Mouse (Mus musculus) CH12.LX (cell line): ENCODE measurements around the gene Ddah1. TPM values are rescaled to one million over a fixed set of nuclear protein-coding genes. Genes with fewer than 3 reads are reported as not detected.

Experiments used
- DNase-seq: peaks from one replicate; pipeline ENCODE4 v3.0.0-alpha.2; 2013; ENCODE audit errors: extremely low read depth
- H3K27ac ChIP-seq: 2 replicates; pipeline ENCODE4 v1.5.1; 2012; ENCODE audit warnings: low read depth, mild to moderate bottlenecking, control low read depth, moderate library complexity; ENCODE audit not compliant: insufficient read depth
- H3K27me3 ChIP-seq: replicated peaks from 2 replicates; pipeline ENCODE3; 2012; ENCODE audit warnings: inconsistent platforms
- H3K36me3 ChIP-seq, 2 experiments: replicated peaks in 1 of 2; 2 replicates each; pipeline versions ENCODE3 to v1.6.1; 2012; ENCODE audit warnings: inconsistent platforms in 1 of 2, low read length in 1 of 2, mild to moderate bottlenecking in 1 of 2, mixed read lengths in 1 of 2, moderate library complexity in 1 of 2; ENCODE audit not compliant: control insufficient read depth in 1 of 2, insufficient read depth in 1 of 2
- H3K4me1 ChIP-seq, 2 experiments: 2 replicates each; pipeline ENCODE4 v1.6.1; 2012; ENCODE audit warnings: inconsistent platforms in 1 of 2, moderate library complexity in 1 of 2; ENCODE audit not compliant: insufficient read depth in 2 of 2, control insufficient read depth in 1 of 2
- H3K4me2 ChIP-seq: 2 replicates; pipeline ENCODE4 v1.6.1; 2012; ENCODE audit warnings: low read depth, mild to moderate bottlenecking, control low read depth; ENCODE audit not compliant: poor library complexity, insufficient read depth, severe bottlenecking
- H3K4me3 ChIP-seq, 3 experiments: fragments of 150-350 bp in 1 of 3; sonication (generic) in 1 of 3; replicated peaks in 1 of 3; 2 replicates each; pipeline versions ENCODE3 to v1.5.1; 2011 to 2012; ENCODE audit warnings: low read depth in 2 of 3, low read length in 2 of 3, mild to moderate bottlenecking in 2 of 3, moderate library complexity in 2 of 3, control low read depth in 1 of 3, improper control_type of control experiment in 1 of 3, inconsistent platforms in 1 of 3, mixed read lengths in 1 of 3; ENCODE audit not compliant: poor library complexity in 1 of 3
- H3K79me2 ChIP-seq: replicated peaks from 2 replicates; pipeline ENCODE4 v1.6.1; 2012; ENCODE audit warnings: mild to moderate bottlenecking, moderate library complexity; ENCODE audit not compliant: control insufficient read depth, poor library complexity, insufficient read depth, severe bottlenecking; ENCODE audit errors: extremely low read depth
- H3K9ac ChIP-seq: 2 replicates; pipeline ENCODE4 v1.6.1; 2012; ENCODE audit warnings: low read depth, mild to moderate bottlenecking, control low read depth, moderate library complexity; ENCODE audit not compliant: insufficient read depth
- H3K9me3 ChIP-seq: replicated peaks from 2 replicates; pipeline ENCODE3; 2012; ENCODE audit warnings: low read length, inconsistent platforms, mixed read lengths
- BHLHE40 ChIP-seq: IDR thresholded peaks from 2 replicates; pipeline ENCODE4 v1.6.1; 2011; ENCODE audit warnings: mild to moderate bottlenecking, low read depth, low read length, improper control_type of control experiment
- CHD1 ChIP-seq: IDR thresholded peaks from 2 replicates; pipeline ENCODE4 v1.6.1; 2012; ENCODE audit warnings: low read depth, low read length, improper control_type of control experiment, inconsistent platforms
- CTCF ChIP-seq, 2 experiments: IDR thresholded peaks in 1 of 2; conservative IDR thresholded peaks in 1 of 2; 2 replicates each; pipeline ENCODE4 v1.5.1; 2011 to 2012; ENCODE audit warnings: low read depth in 2 of 2, low read length in 2 of 2, improper control_type of control experiment in 1 of 2, inconsistent platforms in 1 of 2, mild to moderate bottlenecking in 1 of 2, moderate library complexity in 1 of 2
- ETS1 ChIP-seq: conservative IDR thresholded peaks from 2 replicates; pipeline ENCODE4 v1.6.1; 2012; ENCODE audit warnings: low read depth, mild to moderate bottlenecking, inconsistent platforms, low read length, improper control_type of control experiment, moderate library complexity
- IRF4 ChIP-seq: IDR thresholded peaks from 2 replicates; pipeline ENCODE4 v1.6.1; 2014; ENCODE audit warnings: low read depth, mild to moderate bottlenecking, inconsistent platforms, low read length, improper control_type of control experiment
- JUN ChIP-seq: IDR thresholded peaks from 2 replicates; pipeline ENCODE4 v1.6.1; 2011; ENCODE audit warnings: low read depth, mild to moderate bottlenecking, low read length, improper control_type of control experiment, moderate library complexity; ENCODE audit not compliant: insufficient read depth
- MAFK ChIP-seq: IDR thresholded peaks from 2 replicates; pipeline ENCODE4 v1.6.1; 2011; ENCODE audit warnings: low read length, improper control_type of control experiment; ENCODE audit not compliant: insufficient replicate concordance
- MAX ChIP-seq: IDR thresholded peaks from 2 replicates; pipeline ENCODE4 v1.6.1; 2011; ENCODE audit warnings: low read length, improper control_type of control experiment
- MYC ChIP-seq: IDR thresholded peaks from 2 replicates; pipeline ENCODE4 v1.6.1; 2011; ENCODE audit warnings: low read depth, mild to moderate bottlenecking, improper control_type of control experiment, low read length
- NELFE ChIP-seq: IDR thresholded peaks from 2 replicates; pipeline ENCODE4 v1.6.1; 2011; ENCODE audit warnings: low read depth, low read length, improper control_type of control experiment
- POLR2A ChIP-seq: IDR thresholded peaks from 2 replicates; pipeline ENCODE4 v1.6.1; 2011; ENCODE audit warnings: low read depth, mild to moderate bottlenecking, improper control_type of control experiment, low read length
- RAD21 ChIP-seq: IDR thresholded peaks from 2 replicates; pipeline ENCODE4 v1.6.1; 2011; ENCODE audit warnings: low read depth, mild to moderate bottlenecking, low read length, improper control_type of control experiment, moderate library complexity
- SMC3 ChIP-seq: IDR thresholded peaks from 2 replicates; pipeline ENCODE4 v1.6.1; 2011; ENCODE audit warnings: low read depth, low read length, improper control_type of control experiment
- dilution Hi-C: fragments of 300-500 bp; cut with MboI; formaldehyde crosslinking; loops from 2 replicates; pipeline ENCODE4 v1.14.3; 2020; ENCODE audit warnings: low sequenced_read_pairs; ENCODE audit not compliant: extremely low pct_unique_long_range_greater_than_20kb, extremely low pct_ligation_motif_present
- in situ Hi-C: fragments of 300-500 bp; cut with MboI; formaldehyde crosslinking; loops from 3 replicates; pipeline ENCODE4 v1.14.3; 2019; ENCODE audit warnings: low sequenced_read_pairs, low pct_ligation_motif_present, low pct_unique_long_range_greater_than_20kb, mixed read lengths
- polyA plus RNA-seq: library from polyadenylated mRNA; unstranded; fragments of >175 nt; gene quantifications from 2 replicates; pipeline ENCODE4 v1.2.1, GENCODE M21; 2012; ENCODE audit warnings: low read depth; ENCODE audit not compliant: insufficient read length
- total RNA-seq, 2 experiments: library from RNA; depleted of rRNA; stranded (reverse); fragments of 300-350 nt in 1 of 2; fragments of >200 nt in 1 of 2; gene quantifications; 2 replicates each; pipeline ENCODE4 v1.2.3; 2012 to 2014

Ddah1 gene
- total and polyA plus RNA-seq, 3 experiments = not detected

DNA sequence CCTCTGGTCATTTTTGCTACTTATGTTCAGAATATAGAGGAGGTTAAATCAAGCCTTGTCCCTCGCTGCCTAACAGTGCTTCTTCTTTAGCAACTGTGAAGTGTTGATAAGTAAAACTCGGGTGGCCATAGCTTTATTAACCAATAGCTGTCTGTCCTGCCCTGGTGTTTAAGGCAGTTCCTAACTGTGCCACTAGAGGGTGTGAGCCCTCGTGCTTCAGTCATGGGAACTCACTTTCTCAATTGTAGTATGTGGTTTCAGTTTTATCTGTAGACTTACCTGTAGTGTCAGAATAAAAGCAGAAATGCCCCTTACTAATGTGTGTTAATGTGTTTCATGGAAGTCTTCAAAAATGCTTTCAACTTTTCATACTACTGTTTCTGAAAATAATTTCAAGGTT is 183.5 kb downstream of the Ddah1 start:
- in situ Hi-C loops (no loop called here), dilution Hi-C loops (no loop called here)
- Histone ChIP-seq H3K36me3 (peaks cover 30 to 71% of the 10 kb centered on the region in 2 experiments), H3K9me3 (no peaks in the 10 kb centered on the region), H3K9ac (no peak overlapping the region), H3K4me1 (peaks cover 7 to 77% of the 10 kb centered on the region in 2 experiments; a peak in 3 of 4 replicates), H3K4me3 (no peak overlapping the region), H3K4me2 (no peak overlapping the region; the same call in 1 of the 2 replicates), H3K27ac (no peak overlapping the region), H3K27me3 (no peaks in the 10 kb centered on the region), H3K79me2 (peaks cover 47% of the 10 kb centered on the region)
- peak; percentile 95 for TF ChIP-seq MYC
- TF ChIP-seq SMC3 = peak; percentile 86
- TF ChIP-seq IRF4 = peak; percentile 81
- no peak for TF ChIP-seq POLR2A
- peak; percentile 98 to 100 for TF ChIP-seq CTCF (conservative IDR thresholded peaks at IDR 0.05 in 1 of 2, IDR thresholded peaks at IDR 0.05 in 1 of 2; ENCODE audit: low read depth in 2 of 2, low read length in 2 of 2)
- peak; percentile 86 for TF ChIP-seq BHLHE40
- no peak for TF ChIP-seq ETS1
- TF ChIP-seq MAX = peak; percentile 79
- no peak for TF ChIP-seq NELFE
- TF ChIP-seq RAD21 = peak; percentile 86
- TF ChIP-seq CHD1 = no peak
- TF ChIP-seq MAFK = no peak
- TF ChIP-seq JUN = no peak
- DNase-seq = peak; percentile 95

Other genes with a start within 250 kb of the Ddah1 start
- 54.4 and 73.3 TPM in 2 replicates for gene Znhit6, start 182.5 kb upstream of the Ddah1 start, total RNA-seq (2012; rRNA removed)
- gene Znhit6, start 182.5 kb upstream of the Ddah1 start, total RNA-seq (2014; rRNA removed) = 58.6 and 67.1 TPM in 2 replicates
- 188 and 208 TPM in 2 replicates for gene Znhit6, start 182.5 kb upstream of the Ddah1 start, polyA plus RNA-seq
- not detected in 2 replicates for gene Ccn1, start 108.7 kb upstream of the Ddah1 start, total RNA-seq (2012; rRNA removed)
- not detected in 2 replicates for gene Ccn1, start 108.7 kb upstream of the Ddah1 start, total RNA-seq (2014; rRNA removed)
- gene Ccn1, start 108.7 kb upstream of the Ddah1 start, polyA plus RNA-seq = not detected in 2 replicates
- gene Bcl10, start 164.1 kb downstream of the Ddah1 start, total RNA-seq (2012; rRNA removed) = 68.8 and 73.6 TPM in 2 replicates
- gene Bcl10, start 164.1 kb downstream of the Ddah1 start, total RNA-seq (2014; rRNA removed) = 166 and 177 TPM in 2 replicates
- 79.0 and 103 TPM in 2 replicates for gene Bcl10, start 164.1 kb downstream of the Ddah1 start, polyA plus RNA-seq
- gene 2410004B18Rik, start 179.3 kb downstream of the Ddah1 start, total RNA-seq (2012; rRNA removed) = 51.9 and 77.1 TPM in 2 replicates
- gene 2410004B18Rik, start 179.3 kb downstream of the Ddah1 start, total RNA-seq (2014; rRNA removed) = 123 and 155 TPM in 2 replicates
- gene 2410004B18Rik, start 179.3 kb downstream of the Ddah1 start, polyA plus RNA-seq = 130 and 138 TPM in 2 replicates
- gene Syde2, start 229.2 kb downstream of the Ddah1 start, total RNA-seq (2012; rRNA removed) = not detected in 2 replicates
- 0.30 and 0.31 TPM in 2 replicates for gene Syde2, start 229.2 kb downstream of the Ddah1 start, total RNA-seq (2014; rRNA removed)
- 0.10 TPM in 2 replicates for gene Syde2, start 229.2 kb downstream of the Ddah1 start, polyA plus RNA-seq